Mouse (Mus musculus): Measurements from ENCODE around the gene Grm1.

DNA sequence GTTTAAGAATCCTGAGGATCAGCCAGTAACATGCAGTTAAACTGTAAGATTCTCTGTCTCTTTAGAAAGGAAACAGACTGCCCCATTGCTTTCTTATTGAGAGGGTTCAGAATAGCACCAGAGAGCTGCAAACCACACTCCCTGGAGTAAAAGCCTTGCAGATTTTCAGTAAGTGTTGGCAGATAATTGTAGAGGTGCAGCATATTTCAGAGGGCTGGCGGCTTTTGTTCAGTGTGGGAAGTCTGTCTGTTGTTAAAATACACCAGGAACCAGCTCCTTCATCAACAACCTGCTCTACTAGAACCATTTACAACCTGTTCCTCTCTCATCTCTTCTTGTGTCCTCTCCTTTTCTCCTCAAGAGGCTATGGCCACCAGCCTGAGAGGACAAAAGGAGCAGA lies 331.1 kb downstream of the Grm1 start:
- TF ChIP-seq POLR2A (IDR thresholded peaks at IDR 0.05; ENCODE audit: control insufficient read depth, extremely low read depth, insufficient read depth, low read length, poor library complexity) (no peak), CTCF (IDR thresholded peaks at IDR 0.05; ENCODE audit: borderline replicate concordance, control insufficient read depth, extremely low read depth, insufficient read depth, low read length, poor library complexity) (no peak)
